Mouse (Mus musculus) heart, embryonic 14.5 days (tissue): ENCODE measurements around the gene Spc24. TPM values are rescaled to one million over a fixed set of nuclear protein-coding genes. Genes with fewer than 3 reads are reported as not detected.

Source experiments
- ATAC-seq: fragments of 200-750 bp; cut with Nextera tagmentation; 2 replicates; pipeline ENCODE4 v1.8.0; 2017; ENCODE audit warnings: low read depth, moderate TSS enrichment; ENCODE audit not compliant: insufficient number of reproducible peaks, insufficient read depth, low FRiP score
- H3K27ac ChIP-seq, 2 experiments: fragments of 200-500 bp in 1 of 2; fragments of 300-500 bp in 1 of 2; sonication (generic) in 1 of 2; replicated peaks in 1 of 2; 2 replicates each; pipeline ENCODE4 v1.5.1; 2012 to 2014; ENCODE audit warnings: low read depth in 2 of 2, low read length in 2 of 2, control low read depth in 1 of 2, mild to moderate bottlenecking in 1 of 2, mixed read lengths in 1 of 2; ENCODE audit not compliant: control insufficient read depth in 1 of 2, insufficient read depth in 1 of 2
- H3K27me3 ChIP-seq: fragments of 300-500 bp; sonication (generic); 2 replicates; pipeline ENCODE4 v1.6.1; 2014; ENCODE audit warnings: mild to moderate bottlenecking, low read length, control low read depth; ENCODE audit not compliant: control insufficient read depth, insufficient read depth
- H3K36me3 ChIP-seq: fragments of 300-500 bp; sonication (generic); 2 replicates; pipeline ENCODE4 v1.6.1; 2014; ENCODE audit warnings: mild to moderate bottlenecking, control low read depth, low read length, mixed read lengths; ENCODE audit not compliant: control insufficient read depth, insufficient read depth
- H3K4me1 ChIP-seq, 2 experiments: fragments of 200-500 bp in 1 of 2; fragments of 300-500 bp in 1 of 2; sonication (generic) in 1 of 2; 2 replicates each; pipeline ENCODE4 v1.6.1; 2012 to 2014; ENCODE audit warnings: low read length in 2 of 2, control low read depth in 1 of 2, mixed read lengths in 1 of 2; ENCODE audit not compliant: control insufficient read depth in 2 of 2, insufficient read depth in 2 of 2
- H3K4me2 ChIP-seq: fragments of 300-500 bp; sonication (generic); 2 replicates; pipeline ENCODE4 v1.6.1; 2014; ENCODE audit warnings: mild to moderate bottlenecking, low read length
- H3K4me3 ChIP-seq, 2 experiments: fragments of 200-500 bp in 1 of 2; fragments of 300-500 bp in 1 of 2; sonication (generic) in 1 of 2; 2 replicates each; pipeline ENCODE4 v1.5.1; 2012 to 2014; ENCODE audit warnings: low read length in 2 of 2, mild to moderate bottlenecking in 2 of 2, control low read depth in 1 of 2, low read depth in 1 of 2, moderate library complexity in 1 of 2; ENCODE audit not compliant: control insufficient read depth in 1 of 2, insufficient read depth in 1 of 2
- H3K9ac ChIP-seq: fragments of 300-500 bp; sonication (generic); 2 replicates; pipeline ENCODE4 v1.6.1; 2014; ENCODE audit warnings: mild to moderate bottlenecking, low read length
- H3K9me3 ChIP-seq: fragments of 300-500 bp; sonication (generic); 2 replicates; pipeline ENCODE4 v1.6.1; 2016; ENCODE audit warnings: low read length, control low read depth; ENCODE audit not compliant: control insufficient read depth
- WGBS: fragments of 180-500 bp; shearing (Covaris S2); extraction: QIAGEN DNeasy Blood & Tissue Kit; methylation state at CpG from one replicate; pipeline ENCODE4 v1.1.7; 2014; 5-methylcytosine and 5-hydroxymethylcytosine counted together
- polyA plus RNA-seq: library from polyadenylated mRNA; unstranded; fragments of >200 nt; fragmentation: Nextera tagmentation; extraction: Ambion mirVana; gene quantifications from 2 replicates; pipeline ENCODE4 v1.2.1, GENCODE M21; 2014

Spc24 gene
- polyA plus RNA-seq, 1 experiment from 2014 or later: 97.9 TPM

DNA sequence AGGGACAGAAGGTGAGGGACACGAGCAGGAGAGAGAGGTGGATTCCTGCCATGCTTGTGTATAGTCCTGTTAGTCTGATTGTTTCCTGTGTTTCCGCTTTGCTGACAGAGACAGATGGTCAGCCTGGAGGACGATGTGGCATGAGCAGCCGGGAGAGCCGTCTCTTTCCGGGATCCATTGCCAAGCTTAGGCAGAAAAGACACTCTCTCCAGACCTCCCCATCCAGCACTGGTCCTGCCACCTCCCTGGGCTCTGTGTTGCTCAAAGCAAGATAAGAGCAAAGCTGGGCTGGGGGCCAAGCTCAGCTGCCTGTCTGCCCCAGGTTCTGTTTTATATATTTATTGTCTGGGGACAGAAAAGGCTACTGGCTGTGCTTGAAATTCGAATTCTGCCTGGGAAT is 12.1 kb downstream of the Spc24 start:
- peaks cover 22 to 40% of the 10 kb centered on the region in 2 experiments for H3K4me1 ChIP-seq
- no peak overlapping the region for H3K4me3 ChIP-seq
- no peaks in the 10 kb centered on the region for H3K9me3 ChIP-seq
- peak overlapping the region; percentile 85 to 88 for H3K27ac ChIP-seq
- H3K36me3 ChIP-seq: peaks cover 56% of the 10 kb centered on the region
- no peaks in the 10 kb centered on the region for H3K27me3 ChIP-seq
- H3K9ac ChIP-seq: peak overlapping the region; percentile 45; the same call in 1 of the 2 replicates
- peak overlapping the region; percentile 46 for H3K4me2 ChIP-seq
- peak; percentile 79 for ATAC-seq
- WGBS: 5% methylated on average over 7 of the region's 7 CpGs

DNA sequence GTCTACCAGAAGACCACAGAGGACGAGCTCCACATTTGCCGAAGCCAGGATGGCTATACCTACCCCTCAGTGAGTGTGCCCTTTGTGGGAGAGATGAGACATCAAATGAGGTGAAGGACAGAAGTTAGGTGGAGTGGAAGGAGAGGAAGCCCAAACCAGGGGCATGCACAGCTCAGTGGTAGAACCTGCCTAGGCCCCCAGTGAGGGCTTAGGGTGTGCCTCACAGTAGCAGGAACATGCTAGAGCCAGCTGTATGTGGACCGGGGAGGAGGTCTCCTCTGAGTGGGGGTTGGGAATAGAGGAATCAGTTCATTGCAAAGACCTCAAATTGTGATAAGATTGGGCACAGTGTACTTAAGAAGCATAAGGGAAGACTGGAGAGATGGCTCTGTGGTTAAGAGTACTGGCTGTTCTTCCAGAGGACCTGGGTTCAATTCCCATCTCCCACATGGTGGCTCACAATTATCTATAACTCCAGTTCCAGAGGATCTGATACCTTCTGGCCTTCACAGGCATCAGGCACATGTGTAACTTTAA is 12.8 kb downstream of the Spc24 start:
- Histone ChIP-seq H3K27me3 (no peaks in the 10 kb centered on the region), H3K9ac (no peak overlapping the region), H3K4me2 (no peak overlapping the region), H3K4me1 (peaks cover 19 to 33% of the 10 kb centered on the region in 2 experiments), H3K4me3 (no peak overlapping the region), H3K36me3 (peaks cover 63% of the 10 kb centered on the region), H3K9me3 (no peaks in the 10 kb centered on the region), H3K27ac (peak overlapping the region in 1 of 2 experiments; percentile 85; a peak in 2 of 4 replicates)
- 86% methylated on average over 3 of the region's 3 CpGs for WGBS
- no peak for ATAC-seq

DNA sequence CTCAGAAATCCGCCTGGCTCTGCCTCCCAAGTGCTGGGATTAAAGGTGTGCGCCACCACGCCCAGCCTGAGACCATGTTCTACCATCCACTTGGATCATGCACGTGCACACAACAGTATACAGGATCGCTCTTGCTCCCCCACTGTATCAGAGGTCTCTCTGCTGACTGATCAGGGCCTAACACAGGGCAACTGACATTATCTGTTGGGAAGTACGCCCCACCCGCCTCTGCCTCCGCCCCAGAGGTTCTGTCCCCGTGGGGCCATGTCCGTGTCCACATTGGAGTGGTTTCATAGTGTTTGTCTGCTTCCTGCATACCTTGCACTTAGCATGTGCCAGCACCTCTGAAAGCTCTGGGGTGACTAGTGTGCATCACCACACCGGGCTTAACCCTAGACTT is 18.6 kb downstream of the Spc24 start:
- H3K27me3 ChIP-seq: no peaks in the 10 kb centered on the region
- no peak overlapping the region for H3K9ac ChIP-seq
- H3K4me3 ChIP-seq: no peak overlapping the region
- ATAC-seq: no peak
- H3K4me2 ChIP-seq: no peak overlapping the region
- H3K36me3 ChIP-seq: peaks cover 95% of the 10 kb centered on the region
- H3K27ac ChIP-seq: no peak overlapping the region
- WGBS: 94% methylated on average over 11 of the region's 11 CpGs
- no peaks in the 10 kb centered on the region for H3K9me3 ChIP-seq
- peaks cover 0 to 5% of the 10 kb centered on the region in 2 experiments; a peak in 2 of 4 replicates for H3K4me1 ChIP-seq

DNA sequence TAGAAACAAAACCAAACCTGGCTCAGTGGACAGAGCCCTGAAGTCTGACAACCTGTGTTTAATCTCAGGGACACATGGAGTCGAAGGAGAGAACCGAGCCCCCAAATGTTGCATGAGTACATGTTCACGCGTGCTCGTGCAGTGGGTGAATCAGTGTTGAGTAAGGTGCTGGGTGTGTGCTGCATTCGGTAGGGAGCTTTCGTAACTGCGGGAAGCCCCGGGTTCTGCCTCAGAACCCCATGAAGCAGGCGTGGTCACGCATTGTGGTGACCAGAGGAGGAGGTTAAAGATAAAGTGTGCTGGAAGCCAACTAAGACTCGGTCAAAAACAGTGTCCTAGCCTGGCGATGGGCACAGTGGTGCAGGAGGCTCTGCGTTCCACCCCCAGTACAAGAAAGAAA is 19.7 kb downstream of the Spc24 start:
- Histone ChIP-seq H3K9ac (no peak overlapping the region), H3K4me3 (no peak overlapping the region), H3K9me3 (no peaks in the 10 kb centered on the region), H3K4me1 (peaks cover 0 to 5% of the 10 kb centered on the region in 2 experiments; a peak in 2 of 4 replicates), H3K27ac (no peak overlapping the region), H3K4me2 (no peak overlapping the region), H3K27me3 (no peaks in the 10 kb centered on the region), H3K36me3 (peaks cover 95% of the 10 kb centered on the region)
- 96% methylated on average over 14 of the region's 14 CpGs for WGBS
- ATAC-seq: no peak

DNA sequence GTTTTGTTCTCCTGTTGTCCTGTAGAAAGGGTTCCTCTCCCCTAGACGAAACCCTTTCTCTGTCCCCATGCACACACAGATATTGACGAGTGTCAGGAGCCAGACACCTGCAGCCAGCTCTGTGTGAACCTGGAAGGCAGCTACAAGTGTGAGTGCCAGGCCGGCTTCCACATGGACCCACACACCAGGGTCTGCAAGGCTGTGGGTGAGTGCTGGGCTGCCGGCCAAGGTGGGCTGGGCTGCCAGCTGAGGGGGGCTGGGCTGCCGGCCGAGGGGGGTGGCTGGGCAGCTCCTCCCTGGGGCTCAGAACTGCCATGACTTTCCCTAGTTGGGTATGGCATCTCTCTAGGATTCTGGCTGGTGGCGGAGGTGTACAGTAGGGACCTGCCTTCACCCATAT is 21.3 kb downstream of the Spc24 start:
- Histone ChIP-seq H3K9me3 (no peaks in the 10 kb centered on the region), H3K4me1 (peaks cover 0 to 5% of the 10 kb centered on the region in 2 experiments; a peak in 2 of 4 replicates), H3K36me3 (peaks cover 95% of the 10 kb centered on the region), H3K27me3 (no peaks in the 10 kb centered on the region), H3K27ac (no peak overlapping the region), H3K9ac (no peak overlapping the region), H3K4me3 (no peak overlapping the region), H3K4me2 (no peak overlapping the region)
- ATAC-seq: no peak
- WGBS: 70% methylated on average over 7 of the region's 7 CpGs

DNA sequence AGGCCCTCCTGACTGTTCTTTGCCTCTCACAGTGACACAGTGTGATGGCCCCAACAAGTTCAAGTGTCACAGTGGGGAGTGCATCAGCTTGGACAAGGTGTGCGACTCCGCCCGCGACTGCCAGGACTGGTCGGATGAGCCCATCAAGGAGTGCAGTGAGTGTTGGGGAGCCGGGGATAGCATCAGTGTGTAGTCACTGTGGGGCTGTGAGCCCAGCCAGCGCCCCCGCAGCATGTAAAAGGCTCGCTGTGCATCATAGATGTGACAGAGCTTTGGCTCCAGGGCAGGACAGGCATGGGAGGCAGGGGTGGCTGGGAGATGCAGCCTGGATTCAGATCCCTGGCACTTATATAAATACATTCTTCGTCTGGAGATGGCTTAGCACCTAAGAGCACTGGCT is 22.9 kb downstream of the Spc24 start:
- Histone ChIP-seq H3K9me3 (no peaks in the 10 kb centered on the region), H3K4me3 (no peak overlapping the region), H3K27ac (no peak overlapping the region), H3K4me1 (peaks cover 0 to 5% of the 10 kb centered on the region in 2 experiments; a peak in 2 of 4 replicates), H3K9ac (no peak overlapping the region), H3K27me3 (no peaks in the 10 kb centered on the region), H3K4me2 (no peak overlapping the region), H3K36me3 (peaks cover 98% of the 10 kb centered on the region)
- ATAC-seq: no peak
- WGBS: 88% methylated on average over 10 of the region's 10 CpGs

DNA sequence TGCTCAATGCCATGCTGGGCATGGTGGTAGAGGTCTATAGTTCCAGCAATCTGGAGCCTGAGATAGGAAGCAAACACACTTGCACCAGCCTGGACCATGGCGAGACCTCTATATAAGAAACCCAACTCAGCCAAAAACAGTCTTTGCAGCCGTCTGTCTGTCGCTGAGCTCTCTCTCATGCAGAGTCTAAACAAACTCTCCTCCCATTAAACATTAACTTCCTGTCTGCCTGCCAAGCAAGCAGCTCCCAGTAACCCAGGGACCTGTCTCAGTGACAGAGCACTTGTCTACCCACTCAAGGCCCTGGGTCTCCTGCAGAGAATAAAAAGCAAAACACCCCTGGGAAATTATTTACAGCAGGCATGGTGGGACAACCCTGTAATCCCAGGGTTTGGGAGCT is 23.5 kb downstream of the Spc24 start:
- no peak for ATAC-seq

DNA sequence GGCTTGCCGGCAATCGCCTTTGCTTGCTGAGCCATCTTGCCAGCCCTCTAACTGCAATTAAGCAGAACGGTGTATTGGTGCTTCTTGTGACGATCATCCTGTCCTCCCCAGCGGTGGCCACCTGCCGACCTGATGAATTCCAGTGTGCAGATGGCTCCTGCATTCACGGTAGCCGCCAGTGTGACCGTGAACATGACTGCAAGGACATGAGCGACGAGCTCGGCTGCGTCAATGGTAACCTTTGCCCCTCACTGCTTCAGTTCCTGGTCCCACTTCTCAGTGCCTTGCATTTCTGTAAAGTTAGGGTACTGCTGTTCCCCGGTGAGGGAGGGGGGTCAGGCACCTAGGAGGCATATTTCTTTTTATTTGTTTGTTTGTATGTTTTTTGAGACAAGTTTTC is 25.0 kb downstream of the Spc24 start:
- no peak overlapping the region for H3K27ac ChIP-seq
- no peaks in the 10 kb centered on the region for H3K27me3 ChIP-seq
- no peak for ATAC-seq
- no peak overlapping the region for H3K9ac ChIP-seq
- peaks cover 86% of the 10 kb centered on the region for H3K36me3 ChIP-seq
- no peaks in the 10 kb centered on the region for H3K9me3 ChIP-seq
- H3K4me3 ChIP-seq: no peak overlapping the region
- no peak overlapping the region for H3K4me2 ChIP-seq
- H3K4me1 ChIP-seq: peaks cover 0 to 5% of the 10 kb centered on the region in 2 experiments; a peak in 2 of 4 replicates
- 93% methylated on average over 14 of the region's 14 CpGs for WGBS

More for the DNA sequence above, 23.5 kb downstream of the Spc24 start:
- Histone ChIP-seq H3K9ac (no peak overlapping the region), H3K9me3 (no peaks in the 10 kb centered on the region), H3K27ac (no peak overlapping the region), H3K27me3 (no peaks in the 10 kb centered on the region), H3K36me3 (peaks cover 98% of the 10 kb centered on the region), H3K4me2 (no peak overlapping the region), H3K4me3 (no peak overlapping the region), H3K4me1 (peaks cover 0 to 5% of the 10 kb centered on the region in 2 experiments; a peak in 2 of 4 replicates)
- 81% methylated on average over 3 of the region's 3 CpGs for WGBS
